Mouse (Mus musculus) stomach, postnatal 0 days (tissue): ENCODE measurements around the gene Ciao2a.

Experiments used
- CTCF ChIP-seq: IDR thresholded peaks from 2 replicates; pipeline ENCODE4 v1.5.1; 2016; ENCODE audit warnings: antibody characterized with exemption, low read depth, mild to moderate bottlenecking, moderate library complexity
- EP300 ChIP-seq: optimal IDR thresholded peaks from 2 replicates; pipeline ENCODE3; 2016; ENCODE audit warnings: antibody characterized with exemption

DNA sequence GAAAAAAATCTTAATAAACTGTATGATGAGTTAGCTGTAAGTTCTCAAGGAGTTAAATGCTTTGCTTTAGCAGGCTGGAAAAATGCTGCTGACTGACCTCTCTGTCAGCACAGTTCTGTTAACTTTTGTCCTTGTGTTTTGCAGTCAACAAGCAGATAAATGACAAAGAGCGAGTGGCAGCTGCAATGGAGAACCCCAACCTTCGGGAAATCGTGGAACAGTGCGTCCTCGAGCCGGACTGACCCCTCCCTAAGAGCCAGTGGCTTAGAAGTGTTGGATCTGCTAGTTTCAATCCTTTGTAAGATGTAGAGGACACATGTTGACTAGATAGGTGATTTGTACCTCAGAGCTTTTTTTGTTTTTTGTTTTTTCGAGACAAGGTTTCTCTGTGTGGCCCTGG, 11.8 kb downstream of the Ciao2a start:
- TF ChIP-seq EP300 (no peak), CTCF (no peak)
